Mouse (Mus musculus): Measurements from ENCODE around the gene Samd1. TPM values are rescaled to one million over a fixed set of nuclear protein-coding genes. Genes with fewer than 3 reads are reported as not detected.

The Samd1 gene
- total RNA-seq, 4 experiments from 2014 or later: 27.4 to 44.2 (median 34.9) TPM

GRCm38 (mm10) chr8:84011705-84012498, 14.4 kb downstream of the Samd1 start, which contains the start of gene 2210011C24Rik:
Gene 2210011C24Rik, minus strand, starts transcription at chr8:84012171.
- no peak for DNase-seq

GRCm38 (mm10) chr8:84012499-84013165, 15.2 kb downstream of the Samd1 start:
- DNase-seq: no peak

DNA sequence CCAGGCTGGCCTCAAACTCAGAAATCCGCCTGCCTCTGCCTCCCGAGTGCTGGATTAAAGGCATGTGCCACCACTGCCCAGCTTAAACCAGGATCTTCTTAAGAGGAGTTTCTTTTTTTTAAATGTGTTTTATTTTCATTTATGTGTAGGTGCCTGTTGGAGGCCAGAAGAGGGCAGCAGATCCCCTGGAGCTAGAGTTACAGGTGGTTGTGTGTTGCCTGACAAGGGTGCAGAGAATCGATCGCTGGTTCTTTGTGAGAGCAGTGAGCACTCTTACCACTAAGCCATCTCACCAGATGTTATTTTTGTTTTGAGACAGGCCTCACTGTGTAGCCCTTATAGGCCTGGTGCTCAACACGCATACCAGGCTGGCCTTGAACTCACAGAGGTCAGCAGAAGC, 18.4 kb downstream of the Samd1 start:
- no peak for DNase-seq

GRCm38 (mm10) chr8:84019738-84020137, 22.3 kb downstream of the Samd1 start:
- no peak for DNase-seq

DNA sequence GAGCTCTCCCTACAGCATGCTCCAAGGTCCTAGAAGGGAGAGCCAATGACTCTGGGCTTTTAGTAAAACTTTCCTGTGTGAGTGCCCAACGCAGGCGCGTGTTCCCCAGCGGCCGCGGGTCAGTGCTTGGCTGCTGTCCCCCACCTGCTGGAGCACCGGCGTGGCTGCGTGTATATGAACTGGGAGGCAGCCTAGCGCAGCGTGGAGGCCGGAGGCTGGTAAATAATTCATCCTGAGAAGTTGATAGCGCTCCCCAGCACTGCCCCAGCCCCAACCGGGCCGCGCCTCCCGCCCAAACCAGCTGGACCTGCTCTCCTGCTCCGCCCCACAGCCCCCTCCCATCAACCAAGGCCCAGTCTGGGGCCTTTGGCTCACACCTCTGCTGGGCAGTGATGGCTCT, 23.6 kb downstream of the Samd1 start, which contains the start of gene Palm3:
Gene Palm3, plus strand, starts transcription at position 376 of the 400 bp plus-strand sequence.
- no peak for DNase-seq

- no peak for DNase-seq
Measured at GRCm38 (mm10) chr8:84021569-84021968, 24.1 kb downstream of the Samd1 start.

DNA sequence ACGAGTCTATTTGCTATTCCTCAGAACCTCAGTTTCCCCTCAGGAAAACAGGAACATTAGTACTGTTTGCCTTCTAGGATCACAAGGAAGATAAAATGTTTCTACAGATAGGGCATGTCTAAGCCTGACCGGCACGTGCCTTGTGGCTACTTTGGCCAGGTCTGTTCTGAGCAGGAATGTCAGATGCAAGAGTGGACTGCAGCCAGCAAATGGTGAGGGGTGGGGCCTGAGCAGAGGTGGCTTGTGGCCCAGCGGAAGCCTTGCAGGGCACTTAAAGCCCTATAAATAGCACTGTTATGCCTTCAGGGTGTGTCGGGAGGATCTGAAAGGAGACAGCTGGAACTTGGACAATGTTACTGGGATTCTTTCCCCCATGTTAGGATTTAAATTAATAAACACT, 25.6 kb downstream of the Samd1 start:
- no peak for DNase-seq

DNA sequence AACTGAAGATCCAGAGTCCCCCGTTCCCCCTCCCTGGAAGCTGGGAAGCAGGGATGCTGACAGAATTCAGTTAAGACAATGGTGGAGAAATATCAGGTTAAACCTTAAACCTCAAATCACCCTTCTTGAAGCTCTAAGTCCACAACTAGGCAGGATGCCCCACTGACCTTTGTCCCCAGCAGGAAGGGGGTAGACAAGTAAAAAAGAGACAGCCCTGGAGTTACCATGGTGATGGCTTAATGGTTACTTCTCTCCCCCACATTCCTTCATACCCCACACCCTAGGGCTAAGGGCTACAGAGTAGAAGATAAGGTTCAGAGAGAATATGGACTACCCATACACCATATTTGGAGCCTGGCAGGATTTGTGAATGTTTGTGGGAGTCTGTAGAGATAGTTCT, 26.2 kb downstream of the Samd1 start:
- DNase-seq: no peak

- DNase-seq: no peak
Measured at GRCm38 (mm10) chr8:84024171-84024570, 26.7 kb downstream of the Samd1 start.

DNA sequence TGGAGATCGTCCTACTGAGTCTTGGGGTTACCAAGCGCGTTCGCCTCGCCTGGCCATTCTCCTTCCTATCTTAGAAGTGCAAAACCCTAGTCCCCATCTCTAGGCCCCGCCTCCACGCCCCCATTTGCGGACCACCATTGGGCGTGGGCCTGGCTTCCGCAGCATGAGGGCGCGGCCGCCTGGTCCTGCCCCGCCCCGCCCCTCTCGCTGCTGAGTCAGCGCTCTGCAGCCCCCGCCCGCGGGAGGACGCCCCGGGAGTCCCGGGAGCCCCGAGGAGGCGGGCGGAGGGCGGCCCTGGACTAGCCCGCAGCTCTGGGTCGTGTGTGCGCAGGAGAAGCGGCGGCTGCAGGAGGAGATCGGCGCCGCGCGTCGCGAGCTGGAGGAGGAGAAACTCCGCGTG, 28.4 kb downstream of the Samd1 start:
- DNase-seq: no peak

GRCm38 (mm10) chr8:84027449-84027848, 30.0 kb downstream of the Samd1 start:
- no peak for DNase-seq

DNA sequence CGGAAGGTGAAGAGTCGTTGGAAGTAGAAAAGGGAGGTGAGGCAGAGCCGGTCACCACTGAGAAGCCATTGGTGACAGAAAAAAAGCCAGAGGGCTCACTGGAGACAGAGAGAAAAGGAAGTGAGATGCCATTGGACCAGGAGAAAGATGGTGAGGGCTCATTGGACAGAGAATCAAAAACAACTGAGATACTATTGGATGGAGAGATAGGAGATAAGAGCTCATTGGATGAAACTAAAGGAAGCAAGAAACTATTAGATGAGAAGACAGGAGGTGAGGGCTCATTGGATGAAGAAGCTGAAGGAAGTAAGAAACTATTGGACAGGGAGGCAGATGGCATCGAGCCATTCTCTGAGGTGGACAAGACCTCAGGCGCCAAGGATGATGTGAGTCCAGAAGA, 31.8 kb downstream of the Samd1 start:
- DNase-seq: no peak

GRCm38 (mm10) chr8:84032777-84033176, 35.3 kb downstream of the Samd1 start:
- DNase-seq: peak; percentile 67

GRCm38 (mm10) chr8:84038015-84038414, 40.5 kb downstream of the Samd1 start:
- DNase-seq: peak; percentile 54

- DNase-seq: peak; percentile 50
Measured at GRCm38 (mm10) chr8:84039050-84039449, 41.6 kb downstream of the Samd1 start.

DNA sequence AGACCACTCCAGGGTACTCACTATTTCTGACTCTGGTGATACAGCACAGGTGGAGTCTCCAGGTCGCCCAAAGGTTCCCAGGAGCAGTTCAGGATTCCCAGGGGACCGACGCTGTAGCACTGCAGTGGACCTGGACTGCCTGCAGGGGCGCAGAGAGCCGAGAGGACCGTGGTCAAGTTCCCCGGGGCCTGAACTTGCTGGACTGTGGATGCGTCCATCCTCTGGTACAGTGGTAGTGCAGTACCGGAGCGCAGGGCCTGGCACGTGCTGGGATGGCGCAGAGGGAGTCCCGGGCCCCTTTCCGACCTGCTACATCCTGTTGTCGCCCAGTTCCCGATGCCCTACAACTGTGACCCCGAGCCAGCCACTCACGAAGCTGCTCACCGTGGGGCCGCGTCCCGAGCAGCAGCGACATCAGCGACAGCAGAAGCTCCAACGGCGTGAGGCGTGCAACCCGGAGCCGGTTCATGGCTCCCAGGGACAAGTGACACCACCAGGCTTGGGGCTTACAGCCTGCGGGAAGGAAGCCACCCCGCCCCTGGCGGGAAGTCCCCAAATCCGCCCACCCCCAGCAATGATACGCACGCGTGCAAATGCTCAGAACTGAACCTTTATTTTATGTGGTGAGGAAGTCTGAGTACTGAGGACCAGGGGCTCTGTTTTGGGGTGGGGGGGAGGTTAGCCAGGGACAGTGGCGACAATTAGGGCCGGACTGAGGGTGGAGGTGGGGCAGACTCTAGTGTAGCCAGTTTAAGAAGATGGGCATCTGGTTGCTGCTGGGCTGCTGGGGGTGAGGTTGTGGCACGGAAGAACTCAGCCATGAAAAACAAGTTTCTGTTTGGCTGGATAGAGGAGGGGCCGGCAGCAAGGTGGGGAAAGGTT, 44.8 kb downstream of the Samd1 start, which contains the start of gene Il27ra:
Gene Il27ra, minus strand, starts transcription at position 524 of the 882 bp plus-strand sequence.
- DNase-seq: peak; percentile 37

- DNase-seq: no peak
Measured at GRCm38 (mm10) chr8:84042948-84043342, 45.5 kb downstream of the Samd1 start.

GRCm38 (mm10) chr8:84044103-84044502, 46.6 kb downstream of the Samd1 start:
- no peak for DNase-seq

GRCm38 (mm10) chr8:84044900-84045299, 47.4 kb downstream of the Samd1 start, which contains the start of gene Rln3:
Gene Rln3, minus strand, starts transcription at chr8:84045000.
- DNase-seq: no peak

- DNase-seq: no peak
Measured at GRCm38 (mm10) chr8:84046505-84046904, 49.0 kb downstream of the Samd1 start.

DNA sequence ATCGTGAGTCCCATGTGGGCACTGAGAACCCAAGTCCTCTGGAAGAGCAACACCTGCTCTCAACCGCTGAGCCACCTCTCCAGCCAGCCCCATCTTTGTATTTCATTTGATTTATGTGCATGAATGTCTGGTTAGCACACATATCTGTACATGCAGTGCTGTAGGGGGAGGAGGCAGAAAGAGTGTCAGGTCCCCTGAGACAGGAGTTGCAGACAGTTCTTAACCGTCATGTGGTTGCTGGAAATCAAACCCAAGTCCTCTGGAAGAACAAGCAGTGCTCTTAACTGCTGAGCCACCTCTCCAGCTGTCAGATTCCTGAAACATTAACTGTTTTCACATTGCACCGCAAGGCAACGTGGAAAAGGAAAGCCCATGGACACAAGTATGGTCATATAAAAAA, 50.7 kb downstream of the Samd1 start:
- DNase-seq: no peak

Data from adrenal gland, adult 8-10 months (tissue).